Mouse (Mus musculus) Muller cell, postnatal 12 days (primary cell): ENCODE data around the gene C1qc.
A peak's percentile ranks its signal among the peaks of the same experiment; 100 is the strongest.

Source experiments
- DNase-seq: peaks from one replicate; pipeline ENCODE4 v3.0.0-alpha.2; 2015; ENCODE audit errors: inconsistent ontology term

Gene C1qc

GRCm38 (mm10) chr4:136895861-136896260 lies 3.0 kb upstream of the C1qc start:
- no peak for DNase-seq

GRCm38 (mm10) chr4:136894821-136895220 lies 2.0 kb upstream of the C1qc start:
- no peak for DNase-seq

- peak; percentile 46 for DNase-seq
Measured at GRCm38 (mm10) chr4:136893691-136894543, 1.1 kb upstream of the C1qc start.

GRCm38 (mm10) chr4:136892371-136892770 lies 494 bp downstream of the C1qc start:
- no peak for DNase-seq

GRCm38 (mm10) chr4:136891115-136891514 lies 1.8 kb downstream of the C1qc start:
- no peak for DNase-seq

GRCm38 (mm10) chr4:136889981-136890380 lies 2.9 kb downstream of the C1qc start:
- DNase-seq, result no peak

- no peak for DNase-seq
Measured at GRCm38 (mm10) chr4:136887714-136888113, 5.2 kb downstream of the C1qc start.

GRCm38 (mm10) chr4:136886101-136886500 lies 6.8 kb downstream of the C1qc start, which contains the start of gene C1qb:
Gene C1qb (minus strand): TSS chr4:136886187.
- DNase-seq, result no peak

GRCm38 (mm10) chr4:136878601-136879000 lies 14.3 kb downstream of the C1qc start:
- DNase-seq, result no peak

- peak; percentile 14 for DNase-seq
Measured at GRCm38 (mm10) chr4:136878171-136878570, 14.7 kb downstream of the C1qc start.

- peak; percentile 65 for DNase-seq
Measured at GRCm38 (mm10) chr4:136876971-136877370, 15.9 kb downstream of the C1qc start.

GRCm38 (mm10) chr4:136875012-136875411 lies 17.9 kb downstream of the C1qc start:
- DNase-seq, result no peak

- no peak for DNase-seq
Measured at GRCm38 (mm10) chr4:136868371-136868770, 24.5 kb downstream of the C1qc start.

GRCm38 (mm10) chr4:136867690-136868345 lies 25.0 kb downstream of the C1qc start:
- no peak for DNase-seq

- no peak for DNase-seq
Measured at GRCm38 (mm10) chr4:136865531-136865930, 27.3 kb downstream of the C1qc start.

GRCm38 (mm10) chr4:136864751-136865470 lies 28.0 kb downstream of the C1qc start:
- no peak for DNase-seq

GRCm38 (mm10) chr4:136863517-136863916 lies 29.3 kb downstream of the C1qc start:
- DNase-seq, result no peak

- DNase-seq, result no peak
Measured at GRCm38 (mm10) chr4:136862411-136862810, 30.5 kb downstream of the C1qc start.

GRCm38 (mm10) chr4:136861806-136862205 lies 31.1 kb downstream of the C1qc start:
- DNase-seq, result peak; percentile 52

GRCm38 (mm10) chr4:136860022-136860421 lies 32.8 kb downstream of the C1qc start:
- DNase-seq, result no peak

- DNase-seq, result no peak
Measured at GRCm38 (mm10) chr4:136855081-136855480, 37.8 kb downstream of the C1qc start.

- no peak for DNase-seq
Measured at GRCm38 (mm10) chr4:136852989-136853388, 39.9 kb downstream of the C1qc start.
